Comparison of ENCODE assay signal across 31 mouse cellular contexts in the genomic region with DNA sequence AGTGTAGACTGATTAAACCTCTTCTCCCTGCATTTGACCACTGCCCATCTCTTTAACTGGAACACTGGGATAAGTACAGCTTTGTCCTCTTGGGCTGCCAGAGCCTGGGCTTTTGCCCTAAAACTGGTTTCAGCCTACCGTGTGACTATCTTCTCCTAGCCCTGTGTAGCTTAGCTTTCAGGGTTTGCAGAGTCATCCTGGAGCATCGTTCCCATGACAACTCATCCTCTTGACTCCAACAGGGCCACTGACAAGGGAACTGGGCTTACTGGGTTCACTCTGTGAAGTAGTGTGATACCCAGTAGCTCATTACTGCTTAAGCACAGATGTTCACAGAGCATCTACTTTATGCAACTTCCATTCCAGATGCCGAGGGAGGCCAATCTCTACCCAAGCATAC.
A peak's percentile ranks its signal among the peaks of the same experiment; 100 is the strongest.
DNase-seq lines count a peak whose midpoint lies in the region; ATAC-seq lines count a peak whose summit lies in the region.
"Had no signal": no experiment of that assay in that cellular context is flagged by ENCODE, and none has a peak within 500 bp of the region (broad histone marks: within the 10 kb centered on the region; RNA-seq: fewer than 3 reads in every experiment).

No protein-coding gene starts in this region.

- H3K4me2 ChIP-seq in hindbrain, embryonic 14.5 days (replicated peaks) = no peak overlapping the region
- no peak overlapping the region for H3K4me2 ChIP-seq in hindbrain, embryonic 16.5 days (ENCODE audit: low read length)
- H3K4me2 ChIP-seq: forebrain, embryonic 13.5 days; heart, embryonic 15.5 days; hindbrain, embryonic 15.5 days; kidney, embryonic 15.5 days; limb, embryonic 13.5 days; midbrain, embryonic 15.5 days; neural tube, embryonic 15.5 days had no signal

- peaks cover 47% of the 10 kb centered on the region for H3K27me3 ChIP-seq in hindbrain, embryonic 14.5 days (ENCODE audit: control insufficient read depth, insufficient read depth, low read length)
- no peaks in the 10 kb centered on the region; the same call in 1 of the 2 replicates for H3K27me3 ChIP-seq in hindbrain, embryonic 16.5 days (replicated peaks; ENCODE audit: control insufficient read depth, insufficient read depth, low read length)
- H3K27me3 ChIP-seq: heart, embryonic 15.5 days; kidney, embryonic 15.5 days; limb, embryonic 13.5 days; neural tube, embryonic 15.5 days had no signal

- no peaks in the 10 kb centered on the region for H3K36me3 ChIP-seq in hindbrain, embryonic 14.5 days (replicated peaks; ENCODE audit: control insufficient read depth, insufficient read depth)
- no peaks in the 10 kb centered on the region for H3K36me3 ChIP-seq in hindbrain, embryonic 16.5 days (ENCODE audit: control insufficient read depth, insufficient read depth, low read length)
- H3K36me3 ChIP-seq: heart, embryonic 15.5 days; hindbrain, embryonic 15.5 days; kidney, embryonic 15.5 days; limb, embryonic 13.5 days; midbrain, embryonic 10.5 days; midbrain, embryonic 15.5 days; neural tube, embryonic 15.5 days had no signal

- H3K9ac ChIP-seq in hindbrain, embryonic 14.5 days = no peak overlapping the region
- H3K9ac ChIP-seq in hindbrain, embryonic 16.5 days (ENCODE audit: low read depth, low read length) = no peak overlapping the region
- H3K9ac ChIP-seq: forebrain, embryonic 13.5 days; heart, embryonic 15.5 days; hindbrain, embryonic 15.5 days; kidney, embryonic 15.5 days; limb, embryonic 13.5 days; midbrain, embryonic 15.5 days; neural tube, embryonic 15.5 days had no signal

- WGBS in hindbrain, embryonic 14.5 days = 78% methylated on average over 3 of the region's 3 CpGs
- WGBS in hindbrain, embryonic 16.5 days = 77% methylated on average over 3 of the region's 3 CpGs

- no peak overlapping the region for H3K4me3 ChIP-seq in hindbrain, embryonic 14.5 days (replicated peaks; ENCODE audit: low read length)
- no peak overlapping the region for H3K4me3 ChIP-seq in hindbrain, embryonic 16.5 days (ENCODE audit: low read length)
- H3K4me3 ChIP-seq: forebrain, embryonic 13.5 days; gastrocnemius, adult 2 months; heart, adult 2 months; heart, embryonic 15.5 days; hindbrain, embryonic 15.5 days; kidney, embryonic 15.5 days; layer of hippocampus, adult 2 months; limb, embryonic 13.5 days; midbrain, embryonic 10.5 days; midbrain, embryonic 15.5 days; neural tube, embryonic 15.5 days had no signal

- no peak for DNase-seq in hindbrain, embryonic 14.5 days (ENCODE audit: low spot score)
- DNase-seq in brain, adult 2 months (ENCODE audit: low read depth, low spot score) = peak; percentile 65
- peak; percentile 7 for DNase-seq in c-Kit-positive CD71-positive TER-119-positive erythroid progenitor cells, embryonic 14.5 days (ENCODE audit: low spot score)
- DNase-seq in yolk sac, embryonic 10.5 days (ENCODE audit: low spot score) = peak; percentile 7
- DNase-seq in lung, postnatal 10 days = no peak
- DNase-seq: adrenal gland, adult 2 months; adrenal gland, postnatal 36 days; B cell, adult 2 months; cerebellum, adult 11 months; cerebellum, adult 9-10 months; cerebellum, postnatal 36 days; gastrocnemius, adult 2 months; heart, adult 2 months; kidney, adult 18-20 months; kidney, postnatal 25 days; lung, adult 2 months; right cerebral cortex, postnatal 4 days; thymus, adult 18-20 months; thymus, postnatal 25 days had no signal

- H3K4me1 ChIP-seq in hindbrain, embryonic 14.5 days (replicated peaks; ENCODE audit: control insufficient read depth, insufficient read depth, low read length) = peaks cover 13% of the 10 kb centered on the region
- H3K4me1 ChIP-seq in hindbrain, embryonic 16.5 days (ENCODE audit: control insufficient read depth, insufficient read depth, low read depth, low read length) = 0 out of 2 replicates have a peak, but pooled peaks cover 2% of the 10 kb centered on the region
- H3K4me1 ChIP-seq: heart, embryonic 15.5 days; kidney, embryonic 15.5 days had no signal

- peak overlapping the region; percentile 65 for H3K27ac ChIP-seq in hindbrain, embryonic 14.5 days
- H3K27ac ChIP-seq in hindbrain, embryonic 16.5 days (ENCODE audit: low read depth, low read length) = no peak overlapping the region
- H3K27ac ChIP-seq: gastrocnemius, adult 2 months; heart, adult 2 months; heart, embryonic 15.5 days; kidney, embryonic 15.5 days; layer of hippocampus, adult 2 months; limb, embryonic 13.5 days; midbrain, embryonic 15.5 days; stomach, postnatal 0 days had no signal

- ATAC-seq in hindbrain, embryonic 14.5 days (ENCODE audit: low FRiP score) = no peak
- ATAC-seq in hindbrain, embryonic 16.5 days = no peak
- ATAC-seq: activated CD4-positive, CD25-positive, alpha-beta regulatory T cell, adult 4 months; forebrain, embryonic 13.5 days; midbrain, embryonic 15.5 days had no signal

- H3K9me3 ChIP-seq in hindbrain, embryonic 14.5 days (ENCODE audit: control insufficient read depth, low read length) = no peaks in the 10 kb centered on the region
- H3K9me3 ChIP-seq in hindbrain, embryonic 16.5 days (ENCODE audit: control insufficient read depth, low read length) = peaks cover 5% of the 10 kb centered on the region; the same call in 1 of the 2 replicates
- H3K9me3 ChIP-seq: heart, embryonic 15.5 days; hindbrain, embryonic 15.5 days; kidney, embryonic 15.5 days; limb, embryonic 13.5 days; midbrain, embryonic 10.5 days; neural tube, embryonic 15.5 days had no signal

Comparison
In these comparisons a context has a peak if more than half of its experiments do, and no peak if none do; other contexts are left out.
1. DNase-seq: peak in brain, adult 2 months (single experiment), c-Kit-positive CD71-positive TER-119-positive erythroid progenitor cells, embryonic 14.5 days (single experiment) and yolk sac, embryonic 10.5 days (single experiment); none in hindbrain, embryonic 14.5 days (single experiment) and lung, postnatal 10 days (single experiment).